Mouse (Mus musculus) liver, embryonic 15.5 days (tissue): ENCODE measurements at regions not wholly inside any gene's neighbourhood (a gene's known extent, or its start where the extent isn't known, plus 50 kb on each side); places are given as distances from the start of the nearest gene placed in this dataset.

ENCODE experiments used
- ATAC-seq: fragments of 200-750 bp; cut with Nextera tagmentation; 2 replicates; pipeline ENCODE4 v1.8.0; 2017; ENCODE audit warnings: moderate number of reproducible peaks, mild to moderate bottlenecking, moderate library complexity; ENCODE audit not compliant: insufficient read depth
- H3K27ac ChIP-seq: fragments of 300-500 bp; sonication (generic); replicated peaks from 2 replicates; pipeline ENCODE4 v1.5.1; 2015; ENCODE audit warnings: mild to moderate bottlenecking, inconsistent platforms
- H3K27me3 ChIP-seq: fragments of 300-500 bp; sonication (generic); 2 replicates; pipeline ENCODE4 v1.6.1; 2015; ENCODE audit warnings: mild to moderate bottlenecking, inconsistent platforms
- H3K36me3 ChIP-seq: fragments of 300-500 bp; sonication (generic); replicated peaks from 2 replicates; pipeline ENCODE4 v1.6.1; 2015; ENCODE audit warnings: moderate library complexity, mild to moderate bottlenecking, inconsistent platforms
- H3K4me1 ChIP-seq: fragments of 300-500 bp; sonication (generic); replicated peaks from 2 replicates; pipeline ENCODE4 v1.6.1; 2015; ENCODE audit warnings: inconsistent platforms
- H3K4me2 ChIP-seq: fragments of 300-500 bp; sonication (generic); 2 replicates; pipeline ENCODE4 v1.6.1; 2015; ENCODE audit warnings: moderate library complexity, mild to moderate bottlenecking, inconsistent platforms
- H3K4me3 ChIP-seq: fragments of 300-500 bp; sonication (generic); replicated peaks from 2 replicates; pipeline ENCODE4 v1.5.1; 2015; ENCODE audit warnings: mild to moderate bottlenecking, inconsistent platforms
- H3K9ac ChIP-seq: fragments of 300-500 bp; sonication (generic); 2 replicates; pipeline ENCODE4 v1.6.1; 2015; ENCODE audit warnings: moderate library complexity, mild to moderate bottlenecking, inconsistent platforms
- H3K9me3 ChIP-seq: fragments of 300-500 bp; sonication (generic); replicated peaks from 2 replicates; pipeline ENCODE4 v1.6.1; 2016; ENCODE audit warnings: inconsistent platforms
- WGBS: fragments of 180-500 bp; shearing (Covaris S2); methylation state at CpG from one replicate; pipeline ENCODE4 v1.1.7; 2015; ENCODE audit warnings: mixed read lengths; ENCODE audit not compliant: insufficient replicate concordance; 5-methylcytosine and 5-hydroxymethylcytosine counted together

DNA sequence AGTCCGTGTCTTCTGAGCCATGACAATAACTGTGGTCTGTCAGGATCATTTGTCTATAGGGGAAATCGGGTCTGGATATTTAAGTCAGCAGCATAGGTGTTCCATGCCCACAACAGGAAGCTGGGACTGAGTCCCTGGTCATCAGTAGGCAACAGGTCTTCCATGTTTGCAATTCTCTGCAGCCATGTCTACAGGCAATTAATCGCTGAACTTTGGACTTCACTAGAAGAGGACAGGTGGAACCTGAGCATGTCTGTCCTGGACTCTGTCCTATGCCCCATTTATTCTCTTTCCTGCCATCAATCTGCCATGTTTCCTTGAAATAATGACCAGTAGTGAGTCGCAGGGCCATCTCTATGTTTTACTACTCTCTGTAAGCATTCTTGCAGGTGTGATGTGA is 54.9 kb downstream of the Cyp2d40 start:
- Histone ChIP-seq H3K4me1 (0 out of 2 replicates have a peak, but pooled peaks cover 5% of the 10 kb centered on the region), H3K27me3 (no peaks in the 10 kb centered on the region), H3K4me3 (no peak overlapping the region), H3K4me2 (no peak overlapping the region), H3K36me3 (no peaks in the 10 kb centered on the region), H3K9me3 (no peaks in the 10 kb centered on the region), H3K27ac (no peak overlapping the region), H3K9ac (no peak overlapping the region)
- WGBS = 50% methylated on average over 4 of the region's 4 CpGs
- ATAC-seq = no peak

DNA sequence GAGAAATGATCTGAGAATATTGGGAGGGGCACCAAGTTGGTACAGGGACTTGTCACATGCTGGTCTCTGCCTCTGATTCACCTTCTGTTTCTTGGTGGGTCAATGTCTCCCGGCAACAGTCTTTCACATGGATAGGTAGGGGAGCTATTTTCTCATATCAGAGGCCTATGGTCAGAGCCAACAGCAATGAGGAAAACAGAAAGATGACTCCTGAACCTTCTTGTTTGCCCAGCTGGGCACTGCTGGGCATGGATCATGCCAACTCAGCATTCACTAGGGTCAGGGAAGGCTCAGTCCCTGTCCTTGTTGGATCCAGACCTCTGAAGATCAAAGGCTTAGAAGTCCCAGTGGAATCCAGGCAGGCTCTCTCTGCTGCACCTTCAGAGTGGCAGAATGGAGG is 56.1 kb downstream of the Cyp2d40 start:
- Histone ChIP-seq H3K27ac (no peak overlapping the region), H3K9ac (no peak overlapping the region), H3K9me3 (no peaks in the 10 kb centered on the region), H3K36me3 (no peaks in the 10 kb centered on the region), H3K4me3 (no peak overlapping the region), H3K27me3 (no peaks in the 10 kb centered on the region), H3K4me1 (0 out of 2 replicates have a peak, but pooled peaks cover 5% of the 10 kb centered on the region), H3K4me2 (no peak overlapping the region)
- WGBS = 66% methylated on average over 1 of the region's 1 CpGs
- no peak for ATAC-seq

DNA sequence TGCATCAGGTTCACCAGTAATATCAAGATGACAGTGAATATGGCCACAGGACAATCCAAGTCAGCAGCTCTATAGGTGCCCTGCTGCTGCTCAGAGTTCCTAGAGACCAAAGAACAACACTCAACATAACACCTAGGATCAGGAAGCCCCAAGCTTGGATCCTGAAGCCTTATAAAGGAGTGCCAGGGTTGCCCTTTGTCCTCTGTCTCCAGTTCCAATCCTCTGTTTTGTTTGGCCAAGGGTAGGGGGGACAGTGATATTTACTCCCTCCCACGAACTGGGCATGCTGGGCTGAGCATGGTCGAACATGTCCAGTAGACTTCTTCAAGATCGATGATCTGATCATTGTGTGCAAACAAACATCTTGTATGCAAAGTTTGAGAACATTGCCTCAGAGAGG is 56.8 kb downstream of the Cyp2d40 start:
- no peak for ATAC-seq
- Histone ChIP-seq H3K4me3 (no peak overlapping the region), H3K27ac (no peak overlapping the region), H3K4me1 (0 out of 2 replicates have a peak, but pooled peaks cover 5% of the 10 kb centered on the region), H3K4me2 (no peak overlapping the region), H3K9me3 (no peaks in the 10 kb centered on the region), H3K9ac (no peak overlapping the region), H3K36me3 (no peaks in the 10 kb centered on the region), H3K27me3 (no peaks in the 10 kb centered on the region)
- WGBS = 55% methylated on average over 3 of the region's 3 CpGs

DNA sequence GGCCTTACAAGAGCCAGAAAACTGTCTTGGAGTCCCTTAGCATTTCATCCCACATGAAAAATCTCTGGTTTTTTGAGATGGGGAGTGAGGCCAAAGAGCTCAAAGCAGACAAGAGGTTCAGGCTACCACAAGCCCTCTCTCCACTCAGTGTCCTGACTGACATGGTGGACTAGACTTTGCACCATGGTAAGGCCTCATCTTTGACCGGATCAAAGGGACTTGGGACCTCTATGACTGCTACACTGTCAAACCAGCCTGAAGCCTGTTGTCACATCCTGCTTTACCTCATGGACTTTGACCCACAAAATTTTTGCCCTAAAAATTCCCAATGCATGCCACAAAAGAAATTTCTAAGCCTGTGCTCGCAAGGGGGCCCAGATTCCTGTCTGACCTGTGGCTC is 57.3 kb downstream of the Cyp2d40 start:
- no peak overlapping the region for H3K4me3 ChIP-seq
- WGBS = 48% methylated on average over 2 of the region's 2 CpGs

DNA sequence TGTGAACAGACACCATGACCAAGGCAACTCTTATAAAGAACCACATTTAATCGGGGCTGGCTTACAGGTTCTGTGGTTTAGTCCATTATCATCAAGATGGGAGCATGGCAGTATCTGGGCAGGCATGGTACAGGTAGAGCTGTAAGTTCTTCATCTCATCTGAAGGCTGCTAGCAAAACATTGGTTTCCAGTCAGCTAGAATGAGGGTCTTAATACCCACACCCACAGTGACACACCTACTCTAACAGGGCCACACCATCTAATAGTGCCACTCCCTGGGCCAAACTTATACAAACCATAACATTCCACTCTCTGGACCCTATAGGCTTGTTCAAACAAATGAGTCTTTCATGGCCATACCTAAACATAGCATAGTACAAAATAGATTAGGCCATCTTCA is 61.9 kb downstream of the Cyp2d40 start:
- ATAC-seq = no peak
- Histone ChIP-seq H3K27me3 (no peaks in the 10 kb centered on the region), H3K27ac (no peak overlapping the region), H3K36me3 (no peaks in the 10 kb centered on the region), H3K4me1 (0 out of 2 replicates have a peak, but pooled peaks cover 5% of the 10 kb centered on the region), H3K9ac (no peak overlapping the region), H3K4me2 (no peak overlapping the region), H3K9me3 (no peaks in the 10 kb centered on the region), H3K4me3 (no peak overlapping the region)
- WGBS = 49% methylated on average over 1 of the region's 1 CpGs

More for the DNA sequence above, 57.3 kb downstream of the Cyp2d40 start:
- H3K4me1 ChIP-seq = 0 out of 2 replicates have a peak, but pooled peaks cover 5% of the 10 kb centered on the region
- no peak for ATAC-seq
- H3K9ac ChIP-seq = no peak overlapping the region
- no peak overlapping the region for H3K4me2 ChIP-seq
- H3K27ac ChIP-seq = no peak overlapping the region
- no peaks in the 10 kb centered on the region for H3K27me3 ChIP-seq
- no peaks in the 10 kb centered on the region for H3K9me3 ChIP-seq
- no peaks in the 10 kb centered on the region for H3K36me3 ChIP-seq

DNA sequence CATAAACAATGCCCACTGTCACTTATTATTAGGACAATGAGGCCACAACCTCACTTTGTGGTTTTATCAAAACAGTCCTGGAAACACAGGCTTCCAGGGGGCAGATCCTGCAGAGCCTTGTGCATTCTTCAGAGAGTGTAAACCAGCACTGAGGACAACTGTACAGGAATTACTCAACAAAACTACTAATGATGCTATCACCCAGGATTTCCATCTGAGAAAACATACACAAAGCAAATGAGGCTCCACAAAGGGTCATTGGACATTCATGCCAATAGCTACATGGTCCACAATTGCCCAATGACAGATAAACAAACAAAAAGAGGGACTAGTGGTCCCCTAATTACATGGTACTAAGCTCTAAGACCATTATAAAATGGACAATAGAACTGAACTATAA is 68.2 kb downstream of the Cyp2d40 start:
- no peak overlapping the region for H3K4me2 ChIP-seq
- ATAC-seq = no peak
- no peaks in the 10 kb centered on the region for H3K9me3 ChIP-seq
- H3K9ac ChIP-seq = no peak overlapping the region
- 0 out of 2 replicates have a peak, but pooled peaks cover 4% of the 10 kb centered on the region for H3K4me1 ChIP-seq
- H3K36me3 ChIP-seq = no peaks in the 10 kb centered on the region
- no peaks in the 10 kb centered on the region for H3K27me3 ChIP-seq
- H3K4me3 ChIP-seq = no peak overlapping the region
- H3K27ac ChIP-seq = 0 out of 2 replicates have a peak overlapping the region, but pooled peaks have one; percentile 8

DNA sequence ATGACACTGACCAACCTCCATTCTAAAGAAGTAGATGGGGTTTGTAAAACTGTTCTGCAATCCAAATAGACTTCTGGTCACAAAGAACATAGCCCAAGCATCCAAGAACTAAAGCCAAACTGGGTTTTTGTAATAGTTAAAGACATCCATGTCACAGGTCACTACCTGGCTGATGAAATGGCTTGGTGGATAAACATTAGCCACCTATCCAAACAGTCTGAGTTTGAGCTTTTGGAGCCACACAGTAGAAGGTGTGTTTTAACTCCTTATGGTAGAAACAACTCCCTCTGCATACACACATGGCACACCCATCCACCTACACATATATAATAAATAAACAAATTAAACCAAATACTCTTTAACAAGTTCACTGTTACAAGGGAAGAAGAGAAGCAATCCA is 68.7 kb downstream of the Cyp2d40 start:
- H3K27ac ChIP-seq = no peak overlapping the region
- peak; percentile 60; the same call in 1 of the 2 replicates for ATAC-seq
- H3K4me3 ChIP-seq = no peak overlapping the region
- no peak overlapping the region for H3K9ac ChIP-seq
- H3K4me2 ChIP-seq = no peak overlapping the region
- H3K4me1 ChIP-seq = 0 out of 2 replicates have a peak, but pooled peaks cover 4% of the 10 kb centered on the region
- no peaks in the 10 kb centered on the region for H3K27me3 ChIP-seq
- H3K9me3 ChIP-seq = no peaks in the 10 kb centered on the region
- no peaks in the 10 kb centered on the region for H3K36me3 ChIP-seq

DNA sequence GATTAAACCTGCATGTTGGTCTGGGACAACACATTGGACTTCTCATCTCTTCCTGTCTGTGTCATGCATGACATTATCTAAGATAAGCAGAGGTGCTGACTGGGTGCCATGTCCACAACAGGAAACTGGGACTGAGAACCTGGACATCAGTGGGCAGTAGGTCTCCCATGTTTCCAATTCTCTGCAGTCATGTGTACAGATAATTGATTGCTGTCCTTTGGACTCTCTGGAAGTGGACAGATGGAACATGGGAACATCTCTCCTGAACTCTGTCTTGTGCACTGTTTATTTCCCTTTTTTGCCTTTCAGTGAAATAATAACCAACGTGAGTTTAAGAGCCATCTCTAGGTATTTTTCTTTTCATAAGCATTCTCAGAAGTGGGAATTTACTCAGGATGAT is 69.5 kb downstream of the Cyp2d40 start:
- H3K27me3 ChIP-seq = no peaks in the 10 kb centered on the region
- no peak overlapping the region for H3K4me2 ChIP-seq
- 54% methylated on average over 1 of the region's 1 CpGs for WGBS
- H3K9ac ChIP-seq = no peak overlapping the region
- 0 out of 2 replicates have a peak, but pooled peaks cover 4% of the 10 kb centered on the region for H3K4me1 ChIP-seq
- no peak for ATAC-seq
- no peaks in the 10 kb centered on the region for H3K9me3 ChIP-seq
- H3K4me3 ChIP-seq = no peak overlapping the region
- H3K36me3 ChIP-seq = no peaks in the 10 kb centered on the region
- peak overlapping the region; percentile 16; the same call in 1 of the 2 replicates for H3K27ac ChIP-seq

DNA sequence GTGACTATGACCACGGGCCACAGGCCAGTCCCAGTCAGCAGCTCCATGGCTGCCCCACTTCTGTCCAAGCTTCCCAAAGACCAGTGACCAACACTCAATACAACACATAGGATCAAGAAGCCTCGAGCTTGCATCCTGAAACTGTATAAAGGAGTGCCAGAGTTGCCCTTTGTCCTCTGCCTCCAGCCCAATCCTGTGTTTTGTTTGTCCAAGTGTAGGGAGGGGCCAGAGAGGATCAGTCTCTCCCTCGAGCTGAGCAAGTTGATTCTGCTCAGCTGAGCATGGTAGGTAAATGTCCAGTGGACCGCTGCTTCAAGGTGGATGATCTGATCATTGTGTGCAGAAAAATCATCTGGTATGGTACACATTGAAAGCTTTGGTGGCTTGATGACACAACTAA is 71.0 kb downstream of the Cyp2d40 start:
- Histone ChIP-seq H3K4me1 (0 out of 2 replicates have a peak, but pooled peaks cover 4% of the 10 kb centered on the region), H3K27ac (no peak overlapping the region), H3K9ac (no peak overlapping the region), H3K9me3 (no peaks in the 10 kb centered on the region), H3K27me3 (no peaks in the 10 kb centered on the region), H3K4me3 (no peak overlapping the region), H3K4me2 (peak overlapping the region; percentile 10; the same call in 1 of the 2 replicates), H3K36me3 (no peaks in the 10 kb centered on the region)
- peak; percentile 60; the same call in 1 of the 2 replicates for ATAC-seq
- 30% methylated on average over 4 of the region's 4 CpGs for WGBS
